ENCODE assay signal across 8 mouse cellular contexts in the genomic region with DNA sequence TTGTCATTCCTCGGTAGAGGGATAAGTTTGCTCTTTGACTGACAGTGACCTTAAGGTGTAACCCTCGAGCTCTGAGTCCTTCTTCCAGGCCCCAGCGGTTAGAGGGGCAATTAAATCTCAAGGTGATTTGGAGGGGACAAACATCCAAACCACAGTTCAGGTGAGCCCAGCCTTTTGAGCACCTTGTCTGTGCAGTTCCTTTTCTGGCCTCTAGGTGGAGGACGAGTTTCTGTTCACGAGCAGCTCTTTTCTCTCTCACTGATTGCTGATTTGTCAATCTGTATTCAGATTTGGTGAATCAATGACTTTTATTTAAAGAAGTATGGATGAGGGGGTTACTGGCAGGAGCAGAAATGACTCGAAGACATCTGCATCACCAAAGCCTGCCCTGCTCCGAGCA.
DNase-seq lines count a peak whose midpoint lies in the region; TF ChIP-seq lines count a peak whose summit lies in the region.

No protein-coding gene starts in this region.

- no peak overlapping the region for H3K27ac ChIP-seq in heart, embryonic 10.5 days
- no peak overlapping the region for H3K27ac ChIP-seq in cerebellum, adult 2 months (ENCODE audit: insufficient read depth, low read length)

- TF ChIP-seq POLR2A in cerebellum, adult 2 months (IDR thresholded peaks at IDR 0.05; ENCODE audit: borderline replicate concordance, insufficient read depth, low read length): no peak

- no peaks in the 10 kb centered on the region for H3K36me3 ChIP-seq in heart, embryonic 10.5 days

- no peaks in the 10 kb centered on the region for H3K9me3 ChIP-seq in heart, embryonic 10.5 days

- DNase-seq in heart, adult 18-20 months: peak; percentile 2 to 29
- DNase-seq in heart, embryonic 10.5 days (ENCODE audit: low spot score): no peak
- DNase-seq in right cerebral cortex, adult 18-20 months: peak; percentile 31
- no peak for DNase-seq in right cerebral cortex, postnatal 10 days (ENCODE audit: low spot score in 2 of 2)
- peak; percentile 29 to 46 for DNase-seq in cerebellum, adult 2 months
- DNase-seq in kidney, postnatal 10 days: peak; percentile 53
- peak; percentile 69 for DNase-seq in retina, embryonic 14.5 days (ENCODE audit: low spot score)
- no peak for DNase-seq in spleen, postnatal 14 days (ENCODE audit: low spot score in 2 of 2)

- H3K4me1 ChIP-seq in heart, embryonic 10.5 days: no peaks in the 10 kb centered on the region
- no peaks in the 10 kb centered on the region for H3K4me1 ChIP-seq in cerebellum, adult 2 months (ENCODE audit: control insufficient read depth, insufficient read depth, low read length)

- 42% methylated on average over 7 of the region's 7 CpGs for WGBS in heart, embryonic 10.5 days
- 30% methylated on average over 7 of the region's 7 CpGs for WGBS in cerebellum, adult 2 months

- TF ChIP-seq CTCF in cerebellum, adult 2 months (IDR thresholded peaks at IDR 0.05; ENCODE audit: borderline replicate concordance, insufficient read depth, low read depth, low read length): peak; percentile 70

- no peaks in the 10 kb centered on the region; the same call in none of the 2 replicates for H3K27me3 ChIP-seq in heart, embryonic 10.5 days (ENCODE audit: insufficient read depth, poor library complexity, severe bottlenecking)
- no peaks in the 10 kb centered on the region; the same call in 1 of the 2 replicates for H3K27me3 ChIP-seq in cerebellum, adult 2 months (ENCODE audit: control insufficient read depth, insufficient read depth, low read length)

- H3K4me3 ChIP-seq in heart, embryonic 10.5 days: no peak overlapping the region
- no peak overlapping the region for H3K4me3 ChIP-seq in cerebellum, adult 2 months (replicated peaks; ENCODE audit: insufficient read depth, low read depth, low read length)

Comparison
In these comparisons a context has a peak if more than half of its experiments do, and no peak if none do; other contexts are left out.
1. DNase-seq: peak in heart, adult 18-20 months (2 of 2), right cerebral cortex, adult 18-20 months (single experiment), cerebellum, adult 2 months (2 of 2), kidney, postnatal 10 days (single experiment) and retina, embryonic 14.5 days (single experiment); none in heart, embryonic 10.5 days (single experiment), right cerebral cortex, postnatal 10 days (0 of 2) and spleen, postnatal 14 days (0 of 2).